Mouse (Mus musculus) kidney, postnatal 14 days (tissue): ENCODE measurements around the gene Gm16427.
"Not testable (repeated sequence)": the region's sequence is repeated elsewhere in the genome, so short reads cannot be mapped to it uniquely, and the experiment has no call there.

Experiments used
- DNase-seq: peaks from one replicate; pipeline ENCODE4 v3.0.0; 2022; ENCODE audit warnings: mixed read lengths

Gene Gm16427

DNA sequence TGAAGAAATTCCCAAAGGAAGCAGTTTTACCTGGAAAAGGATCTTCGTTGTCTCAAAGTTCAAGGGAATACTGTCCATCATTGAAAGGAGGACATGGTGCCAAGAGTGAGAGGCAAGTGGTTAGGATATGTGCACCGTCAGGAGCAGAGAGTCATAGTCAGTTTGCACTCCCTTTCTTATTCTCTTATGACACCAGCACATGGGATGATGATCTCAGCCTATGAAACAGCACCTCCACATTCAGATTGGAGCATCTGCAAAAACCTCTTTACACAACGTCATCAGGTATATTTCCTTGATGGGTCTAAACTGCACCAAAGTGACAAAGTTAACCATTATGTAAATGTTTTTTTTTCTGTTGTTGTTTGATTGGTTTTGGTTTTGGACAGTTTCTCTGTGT is at the start of gene Gm16427:
Gene Gm16427 (minus strand): TSS at position 101 of the 400 bp plus-strand sequence.
- not testable (repeated sequence) for DNase-seq
